In the genomic region with DNA sequence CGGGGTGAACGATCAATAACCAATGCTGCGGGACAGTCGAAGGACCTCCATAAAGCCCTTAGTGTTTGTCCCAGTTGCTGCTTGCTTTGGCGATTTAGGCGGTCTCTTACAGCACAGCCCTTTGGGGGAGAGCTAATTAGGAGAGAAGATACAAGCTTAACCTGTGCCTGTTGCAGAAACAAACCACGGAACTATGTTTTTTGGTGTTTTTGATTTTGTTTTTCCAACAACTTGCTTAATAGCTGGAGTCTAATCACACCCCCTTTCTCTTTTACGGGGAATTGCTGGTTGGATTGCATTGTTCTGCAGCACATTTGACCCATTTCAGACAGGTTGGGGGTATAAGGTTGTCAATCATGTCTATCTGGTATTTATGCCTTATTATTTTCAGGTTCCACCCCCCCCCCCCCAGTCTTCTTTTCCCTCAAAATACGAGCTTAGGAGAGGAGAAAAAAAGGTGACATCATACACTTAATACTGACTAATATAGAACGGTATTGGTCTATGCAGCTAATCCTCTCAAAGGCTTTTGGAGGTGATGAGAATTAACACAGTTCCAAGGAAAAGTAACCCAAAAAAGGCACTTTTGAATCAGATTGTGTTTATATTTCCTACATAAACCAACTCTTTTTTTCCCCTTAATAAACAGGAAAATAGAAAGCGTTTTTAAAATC, we compare ENCODE assay signal across 7 mouse cellular contexts. TPM values are rescaled to one million over a fixed set of nuclear protein-coding genes. Genes with fewer than 3 reads are reported as not detected.
DNase-seq lines count a peak whose midpoint lies in the region; ATAC-seq and TF ChIP-seq lines count a peak whose summit lies in the region.

No protein-coding gene starts in this region.

- H3K4me3 ChIP-seq in megakaryocyte, embryonic 14.5 days (replicated peaks): peak overlapping the region; percentile 96
- H3K4me3 ChIP-seq in embryonic fibroblast, embryonic 13.5 days (ENCODE audit: insufficient read depth, low read length): peak overlapping the region; percentile 47
- H3K4me3 ChIP-seq in intestine, postnatal 0 days (ENCODE audit: low read depth, low read length): peak overlapping the region; percentile 76
- peak overlapping the region; percentile 91 for H3K4me3 ChIP-seq in olfactory bulb, adult 2 months (ENCODE audit: insufficient read depth, low read depth, low read length)

- no peak for ATAC-seq in megakaryocyte, adult 5-6 weeks (ENCODE audit: poor library complexity, severe bottlenecking)
- ATAC-seq in intestine, postnatal 0 days: no peak

- WGBS in intestine, postnatal 0 days: 10% methylated on average over 11 of the region's 11 CpGs
- 3% methylated on average over 11 of the region's 11 CpGs for WGBS in olfactory bulb, adult 2 months

- no peak overlapping the region for H3K27ac ChIP-seq in embryonic fibroblast, embryonic 13.5 days (ENCODE audit: insufficient read depth, low read length)
- H3K27ac ChIP-seq in intestine, postnatal 0 days (ENCODE audit: low read depth, low read length): no peak overlapping the region
- H3K27ac ChIP-seq in olfactory bulb, adult 2 months (ENCODE audit: insufficient read depth, low read depth, low read length): peak overlapping the region; percentile 76

- no peak for TF ChIP-seq CTCF in embryonic fibroblast, embryonic 13.5 days (IDR thresholded peaks at IDR 0.05; ENCODE audit: borderline replicate concordance, insufficient read depth, low read length)
- TF ChIP-seq CTCF in intestine, postnatal 0 days (IDR thresholded peaks at IDR 0.05; ENCODE audit: low read depth): peak; percentile 34; the same call in 1 of the 2 replicates
- no peak for TF ChIP-seq CTCF in olfactory bulb, adult 2 months (IDR thresholded peaks at IDR 0.05; ENCODE audit: insufficient read depth, low read depth, low read length)

- no peaks in the 10 kb centered on the region for H3K9me3 ChIP-seq in megakaryocyte, embryonic 14.5 days
- H3K9me3 ChIP-seq in intestine, postnatal 0 days (ENCODE audit: control insufficient read depth): no peaks in the 10 kb centered on the region

- H3K9ac ChIP-seq in intestine, postnatal 0 days (ENCODE audit: low read depth, low read length): peak overlapping the region; percentile 80; the same call in 1 of the 2 replicates

- H3K4me2 ChIP-seq in intestine, postnatal 0 days (replicated peaks; ENCODE audit: low read depth): peak overlapping the region; percentile 100

- no peaks in the 10 kb centered on the region for H3K36me3 ChIP-seq in megakaryocyte, embryonic 14.5 days (replicated peaks; ENCODE audit: low read length)
- H3K36me3 ChIP-seq in intestine, postnatal 0 days (ENCODE audit: control insufficient read depth, insufficient read depth): no peaks in the 10 kb centered on the region

- TF ChIP-seq POLR2A in embryonic fibroblast, embryonic 13.5 days (IDR thresholded peaks at IDR 0.05; ENCODE audit: low read depth, low read length): no peak
- no peak for TF ChIP-seq POLR2A in olfactory bulb, adult 2 months (IDR thresholded peaks at IDR 0.05; ENCODE audit: insufficient read depth, low read depth, low read length)

- DNase-seq in left cerebral cortex, adult 11 months (ENCODE audit: low spot score): no peak
- no peak for DNase-seq in gastrocnemius, postnatal 25 days

- peaks cover 30% of the 10 kb centered on the region for H3K4me1 ChIP-seq in megakaryocyte, embryonic 14.5 days
- H3K4me1 ChIP-seq in embryonic fibroblast, embryonic 13.5 days (ENCODE audit: control insufficient read depth, insufficient read depth, low read length): no peaks in the 10 kb centered on the region
- H3K4me1 ChIP-seq in intestine, postnatal 0 days (replicated peaks; ENCODE audit: control insufficient read depth, insufficient read depth, low read length): no peaks in the 10 kb centered on the region
- peaks cover 3% of the 10 kb centered on the region; the same call in 1 of the 2 replicates for H3K4me1 ChIP-seq in olfactory bulb, adult 2 months (ENCODE audit: control insufficient read depth, insufficient read depth, low read length)

- H3K27me3 ChIP-seq in megakaryocyte, embryonic 14.5 days (replicated peaks): peaks cover 13% of the 10 kb centered on the region
- H3K27me3 ChIP-seq in intestine, postnatal 0 days (replicated peaks; ENCODE audit: control insufficient read depth, insufficient read depth, low read length): no peaks in the 10 kb centered on the region

RNA-seq across cellular contexts. Expression of a gene that starts 1.0 kb away (rescaled TPM):
- 0.38 TPM in 1 of 2 replicates, not detected in the other for polyA plus RNA-seq in megakaryocyte, embryonic 14.5 days (2012; ENCODE audit: insufficient read depth, low replicate concordance)
- 25.5 and 28.0 TPM in 2 replicates for total RNA-seq in megakaryocyte, adult 5-6 weeks (2015)
- total RNA-seq in megakaryocyte, adult 5-6 weeks (2017): 47.1 and 48.1 TPM in 2 replicates
- 23.2 and 33.9 TPM in 2 replicates for polyA plus RNA-seq in embryonic fibroblast, embryonic 13.5 days (2011; ENCODE audit: insufficient read length, low read depth, missing spikeins)
- 4.2 and 5.2 TPM in 2 replicates for polyA plus RNA-seq in intestine, postnatal 0 days (2015; fragmentation: Nextera tagmentation; extraction: Ambion mirVana)
- polyA plus RNA-seq in olfactory bulb, adult 2 months (2012; ENCODE audit: insufficient read depth, insufficient read length, low replicate concordance, missing spikeins): 60.2 TPM in 1 of 2 replicates, not detected in the other
- total RNA-seq in gastrocnemius, postnatal 25 days (2021): 1 to 10 TPM; 6.4 to 7.5 TPM

RNA-seq across cellular contexts. Expression of a gene that starts 1.6 kb away (rescaled TPM):
- polyA plus RNA-seq in megakaryocyte, embryonic 14.5 days (2012; ENCODE audit: insufficient read depth, low replicate concordance): 1.9 TPM in 1 of 2 replicates, not detected in the other
- total RNA-seq in megakaryocyte, adult 5-6 weeks (2015): 3.1 and 3.9 TPM in 2 replicates
- total RNA-seq in megakaryocyte, adult 5-6 weeks (2017): 2.1 and 3.4 TPM in 2 replicates
- polyA plus RNA-seq in embryonic fibroblast, embryonic 13.5 days (2011; ENCODE audit: insufficient read length, low read depth, missing spikeins): 2.1 and 4.9 TPM in 2 replicates
- polyA plus RNA-seq in intestine, postnatal 0 days (2015; fragmentation: Nextera tagmentation; extraction: Ambion mirVana): 1.4 and 2.0 TPM in 2 replicates
- polyA plus RNA-seq in olfactory bulb, adult 2 months (2012; ENCODE audit: insufficient read depth, insufficient read length, low replicate concordance, missing spikeins): not detected in 2 replicates
- 1 to 10 TPM; 1.7 to 3.0 TPM for total RNA-seq in gastrocnemius, postnatal 25 days (2021)
